In genomic region chr8:71586891-71587290, GRCm38 (mm10) we compare ENCODE assay signal across 9 mouse cellular contexts. TPM values are rescaled to one million over a fixed set of nuclear protein-coding genes. Genes with fewer than 3 reads are reported as not detected.
DNase-seq lines count a peak whose midpoint lies in the region; ATAC-seq and TF ChIP-seq lines count a peak whose summit lies in the region.
"Had no signal": no experiment of that assay in that cellular context is flagged by ENCODE, and none has a peak within 500 bp of the region (broad histone marks: within the 10 kb centered on the region; RNA-seq: fewer than 3 reads in every experiment).

No protein-coding gene starts in this region.

- DNase-seq in testis, postnatal 14 days (ENCODE audit: low spot score): no peak
- peak; percentile 72 for DNase-seq in liver, postnatal 0 days
- no peak for DNase-seq in left cerebral cortex, adult 11 months (ENCODE audit: low spot score)

- 87% methylated on average over 2 of the region's 2 CpGs for WGBS in hindbrain, embryonic 16.5 days
- WGBS in hindbrain, embryonic 12.5 days: 88% methylated on average over 2 of the region's 2 CpGs
- WGBS in liver, postnatal 0 days (ENCODE audit: insufficient replicate concordance): 52% methylated on average over 2 of the region's 2 CpGs

- H3K4me1 ChIP-seq in hindbrain, embryonic 16.5 days (ENCODE audit: control insufficient read depth, insufficient read depth, low read depth, low read length): peaks cover 10% of the 10 kb centered on the region
- H3K4me1 ChIP-seq in hindbrain, embryonic 12.5 days: peaks cover 8% of the 10 kb centered on the region
- H3K4me1 ChIP-seq in testis, adult 2 months (ENCODE audit: control insufficient read depth, insufficient read depth, low read length): peaks cover 7% of the 10 kb centered on the region
- peaks cover 2% of the 10 kb centered on the region; the same call in 1 of the 2 replicates for H3K4me1 ChIP-seq in cortical plate, adult 2 months (ENCODE audit: control insufficient read depth, insufficient read depth, low read length)
- H3K4me1 ChIP-seq in liver, postnatal 0 days (ENCODE audit: insufficient read depth): peaks cover 13% of the 10 kb centered on the region

- peaks cover 24% of the 10 kb centered on the region for H3K36me3 ChIP-seq in hindbrain, embryonic 16.5 days (ENCODE audit: control insufficient read depth, insufficient read depth, low read length)
- peaks cover 32% of the 10 kb centered on the region for H3K36me3 ChIP-seq in hindbrain, embryonic 12.5 days
- no peaks in the 10 kb centered on the region; the same call in 1 of the 2 replicates for H3K36me3 ChIP-seq in testis, adult 2 months (ENCODE audit: control insufficient read depth, insufficient read depth, low read length)
- H3K36me3 ChIP-seq in liver, postnatal 0 days (replicated peaks; ENCODE audit: insufficient read depth, low read length): 0 out of 2 replicates have a peak, but pooled peaks cover 2% of the 10 kb centered on the region

- no peaks in the 10 kb centered on the region for H3K9me3 ChIP-seq in hindbrain, embryonic 16.5 days (ENCODE audit: control insufficient read depth, low read length)
- H3K9me3 ChIP-seq in hindbrain, embryonic 12.5 days (replicated peaks): no peaks in the 10 kb centered on the region
- H3K9me3 ChIP-seq in liver, postnatal 0 days (ENCODE audit: low read length): no peaks in the 10 kb centered on the region

- H3K9ac ChIP-seq in hindbrain, embryonic 16.5 days (ENCODE audit: low read depth, low read length): no peak overlapping the region
- no peak overlapping the region for H3K9ac ChIP-seq in hindbrain, embryonic 12.5 days
- no peak overlapping the region for H3K9ac ChIP-seq in liver, postnatal 0 days (replicated peaks)

- no peak overlapping the region for H3K4me3 ChIP-seq in hindbrain, embryonic 16.5 days (ENCODE audit: low read length)
- no peak overlapping the region for H3K4me3 ChIP-seq in hindbrain, embryonic 12.5 days
- H3K4me3 ChIP-seq in testis, adult 2 months (ENCODE audit: control insufficient read depth, low read depth, low read length): no peak overlapping the region
- H3K4me3 ChIP-seq in cortical plate, adult 2 months (ENCODE audit: insufficient read depth, low read length): no peak overlapping the region
- H3K4me3 ChIP-seq in liver, postnatal 0 days (ENCODE audit: low read depth, low read length): no peak overlapping the region

- no peak for TF ChIP-seq EP300 in liver, postnatal 0 days (IDR thresholded peaks at IDR 0.05; ENCODE audit: low read depth)

- TF ChIP-seq CTCF in testis, adult 2 months (IDR thresholded peaks at IDR 0.05; ENCODE audit: control insufficient read depth, insufficient read depth, insufficient replicate concordance, low read depth, low read length): peak; percentile 49; the same call in 1 of the 2 replicates
- TF ChIP-seq CTCF in cortical plate, adult 2 months (IDR thresholded peaks at IDR 0.05; ENCODE audit: extremely low read depth, insufficient read depth, low read length): peak; percentile 57
- TF ChIP-seq CTCF in liver, postnatal 0 days (IDR thresholded peaks at IDR 0.05; ENCODE audit: low read depth): peak; percentile 80

- H3K27ac ChIP-seq in hindbrain, embryonic 16.5 days (ENCODE audit: low read depth, low read length): no peak overlapping the region
- no peak overlapping the region for H3K27ac ChIP-seq in hindbrain, embryonic 12.5 days
- no peak overlapping the region for H3K27ac ChIP-seq in testis, adult 2 months (ENCODE audit: control insufficient read depth, insufficient read depth, low read depth, low read length)
- H3K27ac ChIP-seq in cortical plate, adult 2 months (ENCODE audit: insufficient read depth, low read length): no peak overlapping the region
- H3K27ac ChIP-seq in liver, postnatal 0 days (ENCODE audit: low read depth): no peak overlapping the region

- ATAC-seq in hindbrain, embryonic 16.5 days: 0 out of 2 replicates have a peak, but pooled peaks have one; percentile 5
- ATAC-seq in hindbrain, embryonic 12.5 days (ENCODE audit: low FRiP score): no peak
- no peak for ATAC-seq in liver, postnatal 0 days
- no peak for ATAC-seq in inflammation-experienced regulatory T-cells, adult 6 months

- no peak overlapping the region for H3K4me2 ChIP-seq in hindbrain, embryonic 16.5 days (ENCODE audit: low read length)
- no peak overlapping the region for H3K4me2 ChIP-seq in hindbrain, embryonic 12.5 days (replicated peaks)
- no peak overlapping the region for H3K4me2 ChIP-seq in liver, postnatal 0 days (ENCODE audit: low read depth, low read length)

- no peaks in the 10 kb centered on the region for H3K27me3 ChIP-seq in hindbrain, embryonic 16.5 days (replicated peaks; ENCODE audit: control insufficient read depth, insufficient read depth, low read length)
- no peaks in the 10 kb centered on the region for H3K27me3 ChIP-seq in hindbrain, embryonic 12.5 days
- H3K27me3 ChIP-seq in testis, adult 2 months (ENCODE audit: control insufficient read depth, insufficient read depth, low read length): no peaks in the 10 kb centered on the region
- no peaks in the 10 kb centered on the region for H3K27me3 ChIP-seq in liver, postnatal 0 days (ENCODE audit: insufficient read depth, low read length)

- no peak for TF ChIP-seq POLR2A in testis, adult 2 months (IDR thresholded peaks at IDR 0.05; ENCODE audit: control insufficient read depth, low read depth, low read length)
- TF ChIP-seq POLR2A in cortical plate, adult 2 months (IDR thresholded peaks at IDR 0.05; ENCODE audit: extremely low read depth, insufficient read depth, low read length): no peak

RNA-seq across cellular contexts. Expression of gene Pgls, which starts 5.1 kb away (rescaled TPM):
- 220 and 237 TPM in 2 replicates for polyA plus RNA-seq in hindbrain, embryonic 16.5 days (2015; fragmentation: Nextera tagmentation; extraction: Ambion mirVana)
- polyA plus RNA-seq in hindbrain, embryonic 12.5 days (2016; fragmentation: Nextera tagmentation; extraction: Ambion mirVana): 197 and 202 TPM in 2 replicates
- polyA plus RNA-seq in testis, adult 2 months (2012; rRNA removed): 88.4 and 93.6 TPM in 2 replicates
- 34.3 and 35.4 TPM in 2 replicates for polyA plus RNA-seq in cortical plate, adult 2 months (2012; rRNA removed)
- polyA plus RNA-seq in liver, postnatal 0 days (2015; fragmentation: Nextera tagmentation; extraction: Ambion mirVana): 153 and 158 TPM in 2 replicates
- 10 to 100 TPM; 52.1 to 61.7 (median 60.1) TPM for polyA plus RNA-seq in inflammation-experienced regulatory T-cells, adult 6 months (2017; shearing (Covaris generic))

RNA-seq across cellular contexts. Expression of gene Fam129c, which starts 10.6 kb away (rescaled TPM):
- 6.4 and 7.8 TPM in 2 replicates for polyA plus RNA-seq in hindbrain, embryonic 16.5 days (2015; fragmentation: Nextera tagmentation; extraction: Ambion mirVana)
- polyA plus RNA-seq in hindbrain, embryonic 12.5 days (2016; fragmentation: Nextera tagmentation; extraction: Ambion mirVana): 5.3 and 6.3 TPM in 2 replicates
- polyA plus RNA-seq in testis, adult 2 months (2012; rRNA removed): 2.2 and 3.9 TPM in 2 replicates
- polyA plus RNA-seq in cortical plate, adult 2 months (2012; rRNA removed): 2.8 and 3.4 TPM in 2 replicates
- 9.2 and 11.2 TPM in 2 replicates for polyA plus RNA-seq in liver, postnatal 0 days (2015; fragmentation: Nextera tagmentation; extraction: Ambion mirVana)
- 1 to 10 TPM; 1.5 to 2.0 (median 1.7) TPM for polyA plus RNA-seq in inflammation-experienced regulatory T-cells, adult 6 months (2017; shearing (Covaris generic))

RNA-seq across cellular contexts. Expression of gene Slc27a1, which starts 18.2 kb away (rescaled TPM):
- polyA plus RNA-seq in hindbrain, embryonic 16.5 days (2015; fragmentation: Nextera tagmentation; extraction: Ambion mirVana): 102 and 107 TPM in 2 replicates
- polyA plus RNA-seq in hindbrain, embryonic 12.5 days (2016; fragmentation: Nextera tagmentation; extraction: Ambion mirVana): 51.3 and 54.8 TPM in 2 replicates
- polyA plus RNA-seq in testis, adult 2 months (2012; rRNA removed): 72.5 and 82.1 TPM in 2 replicates
- 146 and 167 TPM in 2 replicates for polyA plus RNA-seq in cortical plate, adult 2 months (2012; rRNA removed)
- polyA plus RNA-seq in liver, postnatal 0 days (2015; fragmentation: Nextera tagmentation; extraction: Ambion mirVana): 6.0 and 6.8 TPM in 2 replicates
- polyA plus RNA-seq in inflammation-experienced regulatory T-cells, adult 6 months (2017; shearing (Covaris generic)): 1 to 10 TPM; 4.5 to 8.6 (median 5.8) TPM

RNA-seq across cellular contexts. Expression of gene Nxnl1, which starts 20.5 kb away (rescaled TPM):
- not detected in 2 replicates for polyA plus RNA-seq in hindbrain, embryonic 16.5 days (2015; fragmentation: Nextera tagmentation; extraction: Ambion mirVana)
- polyA plus RNA-seq in hindbrain, embryonic 12.5 days (2016; fragmentation: Nextera tagmentation; extraction: Ambion mirVana): not detected in 2 replicates
- polyA plus RNA-seq in testis, adult 2 months (2012; rRNA removed): 0.29 and 0.47 TPM in 2 replicates
- polyA plus RNA-seq in cortical plate, adult 2 months (2012; rRNA removed): 0.04 and 0.08 TPM in 2 replicates
- polyA plus RNA-seq in liver, postnatal 0 days (2015; fragmentation: Nextera tagmentation; extraction: Ambion mirVana): 0.08 TPM in 1 of 2 replicates, not detected in the other
- under 1 TPM in 1 of 3 experiments, not detected in 2; 0.13 TPM for polyA plus RNA-seq in inflammation-experienced regulatory T-cells, adult 6 months (2017; shearing (Covaris generic))
- polyA plus RNA-seq: neural tube, embryonic 14.5 days had no signal

RNA-seq across cellular contexts. Expression of gene Colgalt1, which starts 23.9 kb away (rescaled TPM):
- 62.1 and 74.1 TPM in 2 replicates for polyA plus RNA-seq in hindbrain, embryonic 16.5 days (2015; fragmentation: Nextera tagmentation; extraction: Ambion mirVana)
- polyA plus RNA-seq in hindbrain, embryonic 12.5 days (2016; fragmentation: Nextera tagmentation; extraction: Ambion mirVana): 63.7 and 65.9 TPM in 2 replicates
- polyA plus RNA-seq in testis, adult 2 months (2012; rRNA removed): 31.0 and 37.4 TPM in 2 replicates
- 100 and 104 TPM in 2 replicates for polyA plus RNA-seq in cortical plate, adult 2 months (2012; rRNA removed)
- 25.0 and 25.7 TPM in 2 replicates for polyA plus RNA-seq in liver, postnatal 0 days (2015; fragmentation: Nextera tagmentation; extraction: Ambion mirVana)
- polyA plus RNA-seq in inflammation-experienced regulatory T-cells, adult 6 months (2017; shearing (Covaris generic)): 10 to 100 TPM in 2 of 3 experiments, 1 to 10 TPM in 1; 8.7 to 14.8 (median 13.6) TPM
